Mouse (Mus musculus): ENCODE data around the gene Plcl1. TPM values are rescaled to one million over a fixed set of nuclear protein-coding genes. Genes with fewer than 3 reads are reported as not detected.

Gene Plcl1
- total RNA-seq (2017): 0.32 to 1.9 TPM (median 1.5 TPM) in 3 replicates

DNA sequence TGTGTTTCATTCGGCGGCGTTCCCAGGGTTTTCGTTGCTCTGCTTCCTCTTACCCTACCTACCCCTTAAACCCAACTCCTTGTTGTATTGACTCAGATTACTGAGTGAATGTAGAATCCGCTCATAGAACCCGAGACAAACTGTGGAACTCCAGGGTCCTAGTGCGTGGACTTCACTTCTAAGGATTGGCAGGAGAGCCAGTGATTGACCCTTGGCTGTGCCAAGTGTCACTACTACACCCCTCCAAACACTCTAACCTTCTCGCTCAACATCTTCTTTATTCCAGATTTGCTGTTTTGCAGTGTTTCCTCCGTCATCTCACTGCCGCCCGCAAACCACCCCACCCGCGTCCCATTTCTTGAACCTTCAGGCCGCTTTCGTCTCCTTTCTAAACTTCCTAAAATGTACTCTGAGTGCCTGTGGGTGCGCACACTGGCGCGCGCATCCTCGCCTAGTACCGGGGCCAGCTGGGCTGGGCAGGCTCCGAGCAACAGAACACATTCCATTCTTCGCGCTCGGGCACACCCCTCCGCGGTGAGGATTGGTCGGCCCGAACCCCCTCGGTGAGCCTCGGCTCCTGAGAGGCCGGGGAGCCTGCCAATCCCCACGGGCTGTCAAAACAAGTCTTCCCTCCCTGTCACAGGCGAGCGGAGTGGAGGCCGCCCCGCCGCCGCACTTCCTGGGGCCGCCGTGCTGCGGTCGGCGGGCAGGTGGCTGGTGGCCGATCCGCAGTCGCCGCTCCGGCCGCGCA is at the start of gene Plcl1:
Gene Plcl1, plus strand, starts transcription at position 650 of the 751 bp plus-strand sequence.
- peak; percentile 92 for ATAC-seq (replicated peaks; ENCODE audit: insufficient number of reproducible peaks, low FRiP score, low TSS enrichment, poor library complexity, severe bottlenecking)

DNA sequence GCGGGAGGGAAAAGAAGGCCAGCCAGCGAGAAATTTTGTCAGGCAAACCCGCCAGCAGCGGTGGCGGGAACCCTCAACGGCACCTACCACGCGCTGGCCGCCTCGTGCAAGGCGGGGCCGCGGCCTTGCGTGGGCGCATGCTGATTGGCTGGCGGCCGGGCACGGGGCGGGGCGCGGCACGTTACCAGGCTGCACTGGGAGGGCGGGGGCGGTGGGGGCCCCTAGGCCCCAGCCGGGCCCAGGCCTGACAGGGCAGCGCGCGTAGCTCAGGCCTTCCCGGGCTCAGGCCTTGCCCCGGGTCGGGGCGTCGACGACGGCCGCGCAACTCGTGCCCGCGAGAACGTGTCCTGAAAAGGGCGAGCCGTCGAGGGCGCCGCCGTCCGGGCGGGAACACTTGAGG is 43.1 kb upstream of the Plcl1 start:
- ATAC-seq (replicated peaks; ENCODE audit: insufficient number of reproducible peaks, low FRiP score, low TSS enrichment, poor library complexity, severe bottlenecking): no peak

DNA sequence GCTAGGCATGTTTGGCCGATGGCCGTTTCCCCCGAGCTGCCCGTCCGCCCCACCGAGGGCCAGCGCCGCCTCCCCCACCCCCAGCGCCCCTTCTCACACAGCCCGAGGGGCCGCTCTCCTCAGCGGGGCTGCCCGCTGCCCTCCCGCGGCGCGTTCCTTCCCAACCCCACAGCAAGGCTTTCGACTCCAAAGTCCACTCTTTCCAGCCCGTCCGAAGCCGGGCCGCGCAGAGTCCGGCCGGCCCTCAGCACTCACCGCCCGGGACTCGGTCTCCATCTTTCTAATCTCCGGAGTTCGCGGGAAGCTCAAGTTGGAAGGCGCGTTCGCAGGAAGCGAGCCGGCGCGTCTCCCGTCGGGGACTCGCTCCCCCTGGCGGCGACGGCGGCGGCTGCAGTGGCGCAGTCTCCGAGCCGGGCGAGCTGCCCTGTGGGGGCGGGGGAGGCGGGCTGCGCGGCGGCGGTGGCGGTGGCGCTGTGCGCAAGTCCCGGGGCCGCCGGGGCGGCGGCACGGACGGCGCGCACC is 42.6 kb upstream of the Plcl1 start, which contains the start of gene Boll:
Gene Boll, minus strand, starts transcription at position 426 of the 522 bp plus-strand sequence.
- no peak for ATAC-seq (replicated peaks; ENCODE audit: insufficient number of reproducible peaks, low FRiP score, low TSS enrichment, poor library complexity, severe bottlenecking)

DNA sequence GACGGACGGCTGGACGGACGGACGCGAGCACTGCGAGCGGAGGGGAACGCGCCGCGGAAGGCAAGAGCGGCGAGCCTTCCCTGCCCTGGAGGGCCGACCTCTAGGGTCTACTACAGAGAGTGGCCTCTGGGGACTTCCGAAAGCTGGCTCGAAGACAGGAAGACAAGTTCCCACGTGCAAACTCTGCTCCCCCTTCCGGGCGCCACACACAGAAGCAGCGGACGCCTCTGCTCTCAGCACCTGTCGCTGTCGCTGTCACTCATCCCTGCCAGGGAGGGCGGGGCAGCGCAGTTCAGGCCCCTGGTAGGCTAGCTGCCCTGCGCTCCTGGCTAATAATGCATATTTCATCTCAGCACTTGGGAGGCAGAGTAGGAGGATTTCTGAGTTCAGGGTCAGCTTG is 42.1 kb upstream of the Plcl1 start:
- ATAC-seq (replicated peaks; ENCODE audit: insufficient number of reproducible peaks, low FRiP score, low TSS enrichment, poor library complexity, severe bottlenecking): peak; percentile 63

DNA sequence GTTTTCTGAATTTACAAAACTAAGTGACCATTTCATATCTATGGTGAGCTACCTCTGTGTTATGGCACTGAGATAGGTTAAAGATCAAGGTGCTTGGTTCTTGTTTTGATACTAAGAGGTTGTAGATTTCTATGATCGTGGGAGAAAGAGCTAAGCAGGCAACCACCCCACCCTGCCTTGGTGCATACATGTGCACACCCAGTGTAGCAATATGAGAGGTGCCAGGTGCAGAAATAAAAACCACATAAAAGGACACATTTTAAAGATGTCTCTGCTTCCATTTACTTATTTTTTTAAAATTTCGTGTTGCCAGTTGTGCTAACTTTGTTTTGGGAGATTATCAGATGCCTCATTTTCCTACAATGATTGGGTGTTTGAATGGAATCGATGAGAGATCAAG is 33.1 kb upstream of the Plcl1 start:
- ATAC-seq (replicated peaks; ENCODE audit: insufficient number of reproducible peaks, low FRiP score, low TSS enrichment, poor library complexity, severe bottlenecking): no peak

DNA sequence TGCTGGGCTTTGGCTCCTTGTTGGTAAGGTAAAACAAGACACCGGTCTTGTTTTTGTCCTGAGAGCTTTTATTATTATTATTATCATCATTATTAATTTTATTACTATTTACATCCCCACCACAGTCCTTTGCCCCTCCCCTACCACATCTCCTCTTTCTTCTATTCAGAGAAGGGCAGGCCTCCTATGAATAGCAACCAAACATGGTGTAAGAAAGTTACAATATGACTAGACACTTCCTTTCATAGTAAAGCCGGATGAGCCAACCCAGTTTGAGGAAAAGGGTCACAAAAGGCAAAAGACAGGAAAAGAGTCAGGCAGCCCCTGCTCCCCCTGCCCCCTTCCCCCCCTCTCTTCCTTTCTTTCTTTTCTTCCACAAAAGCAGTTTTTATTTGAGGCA is 25.2 kb upstream of the Plcl1 start:
- no peak for ATAC-seq (replicated peaks; ENCODE audit: insufficient number of reproducible peaks, low FRiP score, low TSS enrichment, poor library complexity, severe bottlenecking)

DNA sequence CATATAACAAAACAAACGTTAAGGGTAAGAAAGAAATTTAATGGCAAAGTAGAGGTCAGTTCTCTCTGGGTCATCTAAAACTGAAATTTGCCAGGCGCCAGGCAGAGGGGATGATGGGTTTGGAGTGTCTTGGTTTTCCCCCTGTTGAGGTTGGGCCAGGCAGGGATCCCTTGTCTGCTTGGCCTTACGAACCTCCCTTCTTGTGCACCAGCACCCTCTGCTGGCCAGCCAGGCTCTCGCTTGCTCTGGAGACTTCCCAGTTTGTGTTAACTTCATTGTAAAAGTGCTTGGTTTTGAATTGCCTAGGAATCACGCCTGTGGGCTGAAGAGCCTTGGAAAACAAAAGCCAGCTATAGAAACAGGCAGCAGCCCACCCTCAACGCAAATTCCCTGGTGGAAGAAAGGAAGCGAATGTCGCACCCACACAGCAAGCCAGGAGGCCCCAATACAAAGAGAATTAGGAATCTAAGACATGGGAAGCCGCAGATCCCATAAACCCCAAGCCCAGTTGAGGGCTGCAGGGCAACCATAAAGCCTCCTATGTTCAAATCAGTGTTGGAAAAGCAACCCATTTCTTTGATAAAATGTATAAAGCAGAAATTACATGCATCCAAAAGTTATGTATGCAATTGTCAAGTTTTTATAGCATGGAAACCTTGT is 22.5 kb upstream of the Plcl1 start:
- ATAC-seq (replicated peaks; ENCODE audit: insufficient number of reproducible peaks, low FRiP score, low TSS enrichment, poor library complexity, severe bottlenecking): peak; percentile 59; the same call in 1 of the 2 replicates

DNA sequence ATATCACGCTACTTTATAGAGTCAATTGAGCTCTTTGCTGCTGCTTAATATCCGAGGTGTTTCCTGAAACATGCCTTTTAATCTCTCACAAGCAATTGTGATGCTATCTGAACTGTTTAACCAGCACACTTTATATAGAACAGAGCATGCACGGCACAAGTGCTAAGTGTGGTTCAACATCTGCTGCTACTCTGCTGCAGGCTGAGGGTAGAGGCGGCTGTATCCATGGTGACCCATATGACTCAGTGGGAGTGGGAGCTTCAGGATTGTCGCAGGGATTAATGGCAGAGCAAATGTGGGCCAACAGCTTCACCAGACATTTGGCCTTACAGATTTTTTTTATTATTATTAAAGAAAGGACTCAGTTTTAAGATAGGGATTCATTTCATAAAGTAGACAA is 5.8 kb upstream of the Plcl1 start:
- no peak for ATAC-seq (replicated peaks; ENCODE audit: insufficient number of reproducible peaks, low FRiP score, low TSS enrichment, poor library complexity, severe bottlenecking)

DNA sequence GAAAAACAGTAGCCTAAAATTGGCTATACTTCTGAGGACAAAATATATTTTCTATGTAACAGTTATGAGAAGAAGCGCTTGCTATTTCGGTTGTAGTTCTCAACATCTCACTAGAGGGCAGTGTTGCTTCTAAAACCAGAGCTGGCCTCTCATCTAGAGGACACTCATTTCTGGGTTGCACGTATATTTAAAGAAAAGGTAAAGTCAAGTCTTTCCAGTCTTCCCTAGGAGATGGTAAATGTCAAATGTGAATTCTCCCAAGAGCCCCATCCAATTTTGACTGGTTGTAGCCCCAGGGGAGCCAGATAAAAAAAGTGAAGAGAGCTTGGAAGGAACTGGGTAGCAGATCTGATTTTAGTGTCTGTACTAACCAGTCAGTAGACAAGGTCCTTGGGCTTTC is 1.3 kb upstream of the Plcl1 start:
- peak; percentile 42; the same call in 1 of the 2 replicates for ATAC-seq (replicated peaks; ENCODE audit: insufficient number of reproducible peaks, low FRiP score, low TSS enrichment, poor library complexity, severe bottlenecking)

DNA sequence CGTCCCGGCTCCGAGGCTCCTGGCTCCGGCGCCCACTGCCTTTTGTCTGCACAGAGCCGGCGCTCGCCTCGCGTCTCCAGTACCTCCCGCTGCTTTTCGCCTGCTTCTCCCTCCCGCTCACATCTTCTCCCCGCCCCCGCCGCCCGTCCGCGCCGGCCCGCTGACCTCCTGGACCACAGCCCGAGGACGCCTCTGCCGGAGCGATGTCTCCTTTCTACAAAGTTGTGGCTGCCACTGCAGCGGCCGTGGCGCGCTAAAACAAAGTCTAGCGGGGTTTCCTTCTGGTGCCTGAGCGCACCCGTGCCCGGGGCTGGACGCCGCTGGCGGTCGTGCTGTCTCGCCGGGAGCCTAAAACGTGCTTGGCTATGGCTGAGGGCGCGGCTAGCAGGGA is 297 bp downstream of the Plcl1 start:
- no peak for ATAC-seq (replicated peaks; ENCODE audit: insufficient number of reproducible peaks, low FRiP score, low TSS enrichment, poor library complexity, severe bottlenecking)

DNA sequence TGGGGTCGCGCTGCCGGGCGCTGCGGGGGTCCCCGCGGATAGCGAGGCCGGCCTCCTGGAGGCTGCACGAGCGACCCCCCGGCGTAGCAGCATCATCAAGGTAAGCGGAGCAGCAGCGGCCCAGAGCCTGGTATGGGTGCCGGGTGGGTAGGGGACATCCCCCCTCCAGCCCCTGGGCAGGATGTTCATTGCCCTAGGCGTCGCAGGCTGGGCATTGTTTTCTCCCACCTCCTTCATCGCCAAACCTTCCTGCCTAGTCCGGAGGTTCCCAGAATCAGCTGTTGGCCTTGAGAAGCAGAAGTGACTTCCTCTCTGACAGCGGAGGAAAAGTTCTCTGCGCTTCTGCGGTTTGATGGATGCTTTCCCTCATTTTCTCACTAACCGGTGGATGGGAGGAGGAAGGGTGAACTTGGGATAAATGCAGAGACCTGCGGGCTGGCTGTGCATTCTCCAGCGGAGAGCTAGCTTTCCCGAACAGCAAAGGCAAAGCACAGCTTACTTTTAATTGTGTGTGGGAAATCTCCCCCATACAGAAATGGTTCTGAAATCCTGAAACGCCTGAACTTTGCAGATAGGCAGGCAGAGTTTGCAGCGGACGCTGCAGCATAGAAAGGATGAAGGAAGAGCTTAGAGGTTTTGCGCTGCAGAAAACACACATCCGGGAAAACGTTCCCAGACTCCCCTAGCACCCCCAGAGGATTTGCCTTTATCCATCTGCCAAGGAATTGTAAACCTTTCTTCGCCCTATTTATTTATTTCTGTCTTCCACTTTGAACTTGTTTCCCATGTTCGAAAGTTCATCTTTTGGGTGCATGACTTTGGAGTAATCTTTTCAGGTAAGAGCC is 1.0 kb downstream of the Plcl1 start:
- ATAC-seq (replicated peaks; ENCODE audit: insufficient number of reproducible peaks, low FRiP score, low TSS enrichment, poor library complexity, severe bottlenecking): no peak

DNA sequence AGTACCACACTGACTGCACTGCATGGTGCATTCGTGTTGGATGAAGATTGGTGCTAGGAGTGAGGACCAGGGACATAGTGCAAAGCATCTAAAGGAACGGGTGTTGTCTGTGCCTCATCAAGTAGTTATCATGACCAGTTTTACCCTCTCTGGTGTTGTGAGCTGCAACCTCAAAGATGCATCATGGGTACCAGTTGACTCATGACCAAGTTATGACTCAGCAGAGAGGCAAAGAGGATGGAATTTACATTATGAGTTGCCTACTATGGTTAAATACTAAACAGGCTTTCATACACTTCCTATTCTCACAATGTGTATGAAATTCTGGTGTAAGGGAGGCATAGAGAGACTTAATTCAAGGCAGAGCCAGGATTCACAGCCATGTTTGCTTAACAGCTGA is 4.9 kb downstream of the Plcl1 start:
- no peak for ATAC-seq (replicated peaks; ENCODE audit: insufficient number of reproducible peaks, low FRiP score, low TSS enrichment, poor library complexity, severe bottlenecking)

DNA sequence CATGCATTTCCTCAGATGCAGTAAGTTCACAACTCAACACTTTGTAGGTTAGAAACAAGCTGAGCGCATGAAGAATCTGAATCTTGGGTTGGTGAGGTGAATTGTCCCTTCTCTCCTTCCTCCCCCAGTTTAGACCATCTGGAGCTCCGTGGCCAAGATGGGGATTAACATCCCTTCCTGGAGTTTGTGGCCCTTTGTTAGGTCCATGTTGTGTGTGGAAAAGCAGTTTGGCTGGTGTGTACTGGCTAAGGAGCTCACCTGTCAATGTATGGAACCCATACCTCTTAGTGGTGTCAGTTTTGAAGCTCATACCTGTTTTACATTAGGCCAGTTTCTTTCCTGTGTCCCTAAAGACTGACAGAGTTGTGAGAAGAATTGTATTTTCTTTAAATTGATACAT is 5.4 kb downstream of the Plcl1 start:
- no peak for ATAC-seq (replicated peaks; ENCODE audit: insufficient number of reproducible peaks, low FRiP score, low TSS enrichment, poor library complexity, severe bottlenecking)

DNA sequence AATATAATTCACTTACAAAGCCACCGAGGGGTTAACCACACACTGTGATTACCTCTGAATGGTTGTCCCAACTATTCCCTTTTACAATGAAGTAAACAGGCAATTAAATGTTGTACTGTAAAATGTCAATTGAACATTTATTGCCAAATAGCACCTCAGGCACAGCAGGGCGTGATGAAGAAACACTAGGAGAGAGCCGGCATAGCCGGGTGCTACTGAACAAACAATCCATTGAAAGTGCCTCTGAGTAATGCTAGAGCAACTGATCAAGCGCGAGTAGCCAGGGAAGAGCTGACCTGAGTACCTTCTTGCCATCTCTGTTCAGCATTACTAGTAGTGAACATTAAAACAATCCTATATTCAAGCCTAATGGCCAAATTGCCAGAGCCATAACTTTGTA is 6.8 kb downstream of the Plcl1 start:
- no peak for ATAC-seq (replicated peaks; ENCODE audit: insufficient number of reproducible peaks, low FRiP score, low TSS enrichment, poor library complexity, severe bottlenecking)

DNA sequence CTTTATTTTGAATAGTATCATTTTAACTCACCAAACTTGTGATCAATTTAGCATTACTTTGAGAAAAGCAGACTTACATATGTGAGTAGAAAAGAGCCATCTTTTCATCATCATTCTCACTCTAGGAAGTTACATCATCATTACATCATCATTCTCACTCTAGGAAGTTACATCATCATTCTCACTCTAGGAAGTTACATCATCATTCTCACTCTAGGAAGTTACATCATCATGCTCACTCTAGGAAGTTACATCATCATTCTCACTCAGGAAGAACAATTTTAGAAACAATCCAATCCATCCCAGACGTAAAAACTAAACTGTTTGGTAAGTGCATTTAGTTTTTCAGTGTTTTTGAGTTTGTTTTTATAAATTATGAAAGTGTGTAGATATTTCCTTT is 7.8 kb downstream of the Plcl1 start:
- 0 out of 2 replicates have a peak, but pooled peaks have one; percentile 50 for ATAC-seq (replicated peaks; ENCODE audit: insufficient number of reproducible peaks, low FRiP score, low TSS enrichment, poor library complexity, severe bottlenecking)

DNA sequence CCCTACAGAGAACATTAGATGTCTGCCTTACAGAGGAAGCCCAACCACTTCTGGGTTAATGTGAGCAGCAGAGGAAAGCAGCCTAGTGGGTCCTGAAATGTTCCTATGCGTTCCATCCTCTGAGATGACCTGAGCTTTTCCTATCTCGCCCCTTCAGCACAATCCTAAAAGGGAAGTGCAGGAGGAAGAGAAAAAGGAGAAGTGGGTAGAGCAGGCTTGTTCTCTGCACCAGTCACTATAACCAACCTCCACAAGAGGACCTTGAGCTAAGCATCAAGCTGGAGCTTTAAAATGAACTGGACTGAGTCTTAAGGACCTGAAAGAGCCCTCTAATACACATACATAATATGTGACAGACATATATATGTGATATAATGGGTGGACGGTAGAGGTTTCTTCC is 13.2 kb downstream of the Plcl1 start:
- ATAC-seq (replicated peaks; ENCODE audit: insufficient number of reproducible peaks, low FRiP score, low TSS enrichment, poor library complexity, severe bottlenecking): peak; percentile 66; the same call in 1 of the 2 replicates

DNA sequence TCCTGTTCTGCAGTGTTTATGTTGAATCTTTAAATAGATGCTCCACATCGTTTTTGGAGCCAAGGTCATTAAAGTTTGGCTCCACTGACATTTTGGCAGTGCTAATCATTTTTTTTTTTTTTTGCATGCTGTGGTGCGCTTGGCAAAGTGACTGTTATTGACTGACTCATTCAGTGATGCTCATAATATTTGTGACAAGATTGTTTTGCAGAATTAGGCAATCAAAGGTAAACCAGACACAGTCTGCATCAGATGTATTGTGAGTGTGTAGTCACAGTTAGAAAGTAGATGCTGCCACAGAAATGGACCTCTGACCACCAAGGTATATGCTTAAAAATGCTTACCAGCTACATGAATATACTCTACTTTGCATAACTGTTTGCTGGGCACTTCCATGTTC is 21.9 kb downstream of the Plcl1 start:
- ATAC-seq (replicated peaks; ENCODE audit: insufficient number of reproducible peaks, low FRiP score, low TSS enrichment, poor library complexity, severe bottlenecking): no peak

DNA sequence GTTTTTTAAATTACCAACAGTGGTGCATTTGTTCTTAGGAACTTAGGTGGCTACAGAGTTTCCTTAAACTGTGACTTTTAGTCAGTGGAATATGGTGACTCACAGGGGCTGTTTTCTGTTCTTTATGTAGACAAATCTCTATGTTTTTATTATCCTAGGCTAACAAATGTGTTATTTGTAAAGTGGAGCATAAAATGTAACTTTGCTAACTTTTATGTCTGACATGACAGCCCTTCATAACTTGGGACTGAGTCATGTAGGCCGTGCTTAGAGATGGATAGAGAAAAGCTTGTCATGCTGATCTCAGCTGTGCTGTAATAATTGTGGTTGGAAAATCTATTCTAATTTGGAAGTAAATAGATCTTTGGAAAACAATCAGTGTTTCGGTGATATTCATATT is 23.3 kb downstream of the Plcl1 start:
- ATAC-seq (replicated peaks; ENCODE audit: insufficient number of reproducible peaks, low FRiP score, low TSS enrichment, poor library complexity, severe bottlenecking): no peak

DNA sequence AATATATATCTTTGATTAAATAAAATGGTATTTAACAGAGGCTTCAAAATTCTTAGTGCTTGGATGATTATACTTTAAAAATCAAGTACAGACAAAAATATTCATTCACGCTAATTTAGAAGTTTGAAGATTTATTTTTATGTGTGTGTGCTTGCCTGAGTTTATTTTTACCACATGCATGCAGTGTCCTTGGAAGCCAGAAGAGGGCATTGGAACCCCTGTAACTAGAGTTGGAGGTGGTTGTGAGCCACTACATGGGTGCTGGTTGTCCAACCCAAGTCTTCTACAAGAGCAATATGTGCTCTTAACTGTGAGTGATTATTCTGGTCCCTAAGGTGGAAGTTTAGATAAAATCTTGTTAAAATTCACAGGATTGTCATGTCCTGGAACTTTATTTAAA is 24.0 kb downstream of the Plcl1 start:
- ATAC-seq (replicated peaks; ENCODE audit: insufficient number of reproducible peaks, low FRiP score, low TSS enrichment, poor library complexity, severe bottlenecking): no peak
